Mouse (Mus musculus): ENCODE results near the gene Wnt8b. TPM values are rescaled to one million over a fixed set of nuclear protein-coding genes. Genes with fewer than 3 reads are reported as not detected.
"Not testable (repeated sequence)": the region's sequence is repeated elsewhere in the genome, so short reads cannot be mapped to it uniquely, and the experiment has no call there.

Gene Wnt8b
- 0.36 and 0.45 TPM in 2 replicates for polyA plus RNA-seq (2016; fragmentation: Nextera tagmentation; extraction: Ambion mirVana)

DNA sequence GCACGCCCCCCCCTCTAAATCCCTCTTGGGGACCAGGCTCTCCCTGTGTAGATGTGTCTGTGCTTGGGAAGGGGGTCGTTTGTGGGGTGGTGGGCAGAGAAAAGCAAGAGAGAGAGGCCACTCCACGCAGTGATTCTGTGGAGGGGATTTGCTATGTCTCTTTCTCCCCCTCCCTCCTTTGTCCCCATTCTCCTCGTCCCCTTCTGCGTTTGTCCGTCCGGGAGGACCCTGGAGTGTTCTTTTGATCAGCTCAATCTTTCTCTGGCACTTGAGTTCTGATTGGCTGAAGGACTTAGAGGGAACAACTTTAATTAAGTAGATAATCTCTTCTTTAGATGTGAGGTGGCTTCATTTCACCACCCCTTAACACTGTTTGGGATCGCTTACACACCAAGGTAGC, at the start of gene Wnt8b:
Gene Wnt8b, plus strand, starts transcription at position 345 of the 400 bp plus-strand sequence.
- WGBS, result 34% methylated on average over 8 of the region's 8 CpGs
- Histone ChIP-seq H3K27ac (no peak within 1 kb of the TSS), H3K36me3 (no peaks in the 10 kb centered on the region), H3K27me3 (peaks cover 22% of the 10 kb centered on the region), H3K4me3 (no peak within 1 kb of the TSS), H3K4me2 (replicated peaks) (no peak within 1 kb of the TSS), H3K4me1 (no peaks in the 10 kb centered on the region), H3K9me3 (no peaks in the 10 kb centered on the region), H3K9ac (no peak within 1 kb of the TSS)
- ATAC-seq (ENCODE audit: insufficient number of reproducible peaks, insufficient read depth, low FRiP score, low TSS enrichment), result no peak

DNA sequence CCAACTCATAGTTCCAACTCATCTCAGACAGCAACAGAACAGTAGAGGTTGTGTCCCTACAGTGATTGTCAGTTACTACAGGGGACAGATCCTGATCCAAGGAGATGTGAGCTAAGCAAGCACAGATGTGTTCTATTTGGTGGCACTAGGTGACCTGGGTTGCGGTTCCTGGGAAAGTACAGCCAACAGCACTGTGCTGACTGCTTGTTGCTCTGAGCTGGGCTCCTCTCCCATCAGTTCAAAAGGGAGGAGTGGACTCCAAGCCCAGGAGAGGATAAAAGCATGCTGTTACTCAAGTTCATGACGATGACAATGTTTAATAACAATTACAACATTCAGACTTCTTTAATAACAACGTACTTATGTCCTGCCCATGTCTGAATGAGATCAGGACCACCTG, 47.5 kb upstream of the Wnt8b start:
- Histone ChIP-seq H3K36me3 (no peaks in the 10 kb centered on the region), H3K27ac (no peak overlapping the region), H3K4me1 (no peaks in the 10 kb centered on the region), H3K4me2 (replicated peaks) (no peak overlapping the region), H3K9me3 (no peaks in the 10 kb centered on the region), H3K27me3 (no peaks in the 10 kb centered on the region), H3K4me3 (no peak overlapping the region), H3K9ac (no peak overlapping the region)
- WGBS, result 85% methylated on average over 3 of the region's 3 CpGs
- no peak for ATAC-seq (ENCODE audit: insufficient number of reproducible peaks, insufficient read depth, low FRiP score, low TSS enrichment)

- no peak overlapping the region for H3K4me3 ChIP-seq
- no peaks in the 10 kb centered on the region for H3K36me3 ChIP-seq
- H3K27me3 ChIP-seq, result no peaks in the 10 kb centered on the region
- no peaks in the 10 kb centered on the region for H3K4me1 ChIP-seq
- 84% methylated on average over 4 of the region's 4 CpGs for WGBS
- no peaks in the 10 kb centered on the region for H3K9me3 ChIP-seq
- H3K9ac ChIP-seq, result no peak overlapping the region
- no peak overlapping the region for H3K27ac ChIP-seq
- H3K4me2 ChIP-seq (replicated peaks), result no peak overlapping the region
- no peak for ATAC-seq (ENCODE audit: insufficient number of reproducible peaks, insufficient read depth, low FRiP score, low TSS enrichment)
Measured at GRCm38 (mm10) chr19:44447927-44448326, 45.3 kb upstream of the Wnt8b start.

- Histone ChIP-seq H3K9me3 (no peaks in the 10 kb centered on the region), H3K9ac (no peak overlapping the region), H3K27me3 (no peaks in the 10 kb centered on the region), H3K36me3 (no peaks in the 10 kb centered on the region), H3K27ac (no peak overlapping the region), H3K4me1 (no peaks in the 10 kb centered on the region), H3K4me3 (no peak overlapping the region), H3K4me2 (replicated peaks) (no peak overlapping the region)
- 86% methylated on average over 6 of the region's 6 CpGs for WGBS
- ATAC-seq (ENCODE audit: insufficient number of reproducible peaks, insufficient read depth, low FRiP score, low TSS enrichment), result no peak
Measured at GRCm38 (mm10) chr19:44454862-44455261, 38.4 kb upstream of the Wnt8b start.

GRCm38 (mm10) chr19:44455356-44455755, 37.9 kb upstream of the Wnt8b start:
- Histone ChIP-seq H3K4me2 (replicated peaks) (no peak overlapping the region), H3K27ac (no peak overlapping the region), H3K36me3 (no peaks in the 10 kb centered on the region), H3K4me1 (no peaks in the 10 kb centered on the region), H3K27me3 (no peaks in the 10 kb centered on the region), H3K9me3 (no peaks in the 10 kb centered on the region), H3K9ac (no peak overlapping the region), H3K4me3 (no peak overlapping the region)
- no peak for ATAC-seq (ENCODE audit: insufficient number of reproducible peaks, insufficient read depth, low FRiP score, low TSS enrichment)
- 85% methylated on average over 8 of the region's 8 CpGs for WGBS

DNA sequence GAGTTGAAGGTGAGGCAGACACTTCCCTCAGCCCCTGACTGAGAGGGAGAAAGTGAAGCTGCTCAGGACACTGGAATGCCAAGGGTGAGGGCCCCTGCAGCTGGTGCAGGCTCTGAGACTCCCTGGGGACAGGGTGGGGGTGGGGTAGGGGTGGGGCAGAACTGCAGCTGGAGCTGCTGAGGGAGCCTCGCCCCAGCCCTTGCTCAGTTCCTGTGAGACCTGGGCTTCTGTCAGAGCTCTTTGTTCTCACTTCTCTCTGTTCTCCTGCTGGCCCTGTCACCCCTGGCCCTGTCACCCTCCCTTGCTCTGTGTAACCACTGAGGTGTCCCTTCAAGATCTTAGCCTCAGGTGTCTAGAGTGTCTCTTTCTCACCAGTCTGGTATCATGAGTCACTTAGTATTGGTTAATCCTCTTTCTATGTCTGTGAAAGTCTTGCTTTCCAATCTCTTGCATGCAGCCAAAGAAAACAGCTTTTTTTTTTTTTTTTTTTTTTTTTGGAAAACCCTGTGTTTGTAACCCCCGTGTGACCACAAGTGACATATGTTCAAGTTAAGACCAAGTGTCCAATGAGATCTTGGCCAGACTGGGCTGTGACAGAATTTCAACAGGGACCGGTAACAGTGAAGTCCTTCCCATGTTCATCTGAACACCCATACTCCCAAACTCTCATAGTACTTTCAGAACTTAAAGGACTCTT, 35.8 kb upstream of the Wnt8b start:
- Histone ChIP-seq H3K4me3 (no peak overlapping the region), H3K36me3 (no peaks in the 10 kb centered on the region), H3K27me3 (no peaks in the 10 kb centered on the region), H3K4me2 (replicated peaks) (no peak overlapping the region), H3K4me1 (no peaks in the 10 kb centered on the region), H3K27ac (no peak overlapping the region), H3K9ac (no peak overlapping the region), H3K9me3 (no peaks in the 10 kb centered on the region)
- no peak for ATAC-seq (ENCODE audit: insufficient number of reproducible peaks, insufficient read depth, low FRiP score, low TSS enrichment)
- WGBS, result 62% methylated on average over 3 of the region's 3 CpGs

DNA sequence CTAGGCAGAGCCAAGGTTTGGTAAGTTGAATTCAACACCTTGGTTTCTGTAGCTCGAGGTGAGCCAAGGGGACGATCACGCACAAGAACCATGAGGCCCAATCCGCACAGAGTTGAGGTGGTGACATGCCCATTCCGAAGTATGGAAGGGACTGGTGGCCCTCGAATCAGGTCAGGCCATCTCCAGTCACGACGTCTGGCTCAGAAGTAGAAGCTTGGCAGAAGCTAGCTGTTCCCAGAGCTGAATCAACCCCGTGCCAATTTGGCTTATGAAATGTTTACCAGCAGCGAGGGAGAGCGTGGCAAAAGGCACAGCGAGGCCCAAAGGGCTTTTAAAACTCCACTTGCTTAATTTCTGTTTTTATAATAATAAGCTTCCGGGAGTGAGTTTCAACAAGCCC, 34.6 kb upstream of the Wnt8b start:
- 88% methylated on average over 13 of the region's 13 CpGs for WGBS
- Histone ChIP-seq H3K4me3 (no peak overlapping the region), H3K9ac (no peak overlapping the region), H3K27me3 (no peaks in the 10 kb centered on the region), H3K9me3 (no peaks in the 10 kb centered on the region), H3K4me1 (no peaks in the 10 kb centered on the region), H3K36me3 (no peaks in the 10 kb centered on the region), H3K27ac (no peak overlapping the region), H3K4me2 (replicated peaks) (no peak overlapping the region)
- no peak for ATAC-seq (ENCODE audit: insufficient number of reproducible peaks, insufficient read depth, low FRiP score, low TSS enrichment)

- 77% methylated on average over 5 of the region's 5 CpGs for WGBS
Measured at GRCm38 (mm10) chr19:44460441-44460840, 32.8 kb upstream of the Wnt8b start.

DNA sequence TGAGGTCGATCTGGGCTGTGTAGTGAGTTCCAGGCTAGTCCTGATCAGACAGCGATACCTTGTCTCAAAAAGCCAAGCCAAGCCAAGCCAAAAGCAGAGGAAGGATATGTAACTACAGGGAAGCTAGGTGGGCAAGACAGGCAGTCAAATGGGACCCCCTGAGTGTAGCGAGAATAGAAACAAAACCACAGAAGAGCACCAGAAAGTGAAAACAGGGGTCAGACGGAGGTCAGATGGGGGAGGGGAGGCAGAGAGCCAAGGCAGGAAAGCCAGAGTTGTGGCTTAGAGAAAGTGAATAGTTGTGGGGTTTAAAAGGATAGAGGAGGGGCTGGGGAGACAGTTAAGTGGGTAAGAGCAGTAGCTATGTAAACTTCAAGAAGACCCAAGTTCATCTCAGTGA, 31.8 kb upstream of the Wnt8b start:
- H3K36me3 ChIP-seq, result no peaks in the 10 kb centered on the region
- H3K27ac ChIP-seq, result no peak overlapping the region
- no peaks in the 10 kb centered on the region for H3K9me3 ChIP-seq
- no peak overlapping the region for H3K4me2 ChIP-seq (replicated peaks)
- no peaks in the 10 kb centered on the region for H3K4me1 ChIP-seq
- ATAC-seq (ENCODE audit: insufficient number of reproducible peaks, insufficient read depth, low FRiP score, low TSS enrichment), result no peak
- H3K9ac ChIP-seq, result no peak overlapping the region
- H3K27me3 ChIP-seq, result no peaks in the 10 kb centered on the region
- WGBS, result 55% methylated on average over 4 of the region's 4 CpGs
- H3K4me3 ChIP-seq, result no peak overlapping the region

More at GRCm38 (mm10) chr19:44460441-44460840, 32.8 kb upstream of the Wnt8b start:
- Histone ChIP-seq H3K9ac (no peak overlapping the region), H3K4me3 (no peak overlapping the region), H3K27ac (no peak overlapping the region), H3K27me3 (no peaks in the 10 kb centered on the region), H3K9me3 (no peaks in the 10 kb centered on the region), H3K4me1 (no peaks in the 10 kb centered on the region), H3K4me2 (replicated peaks) (no peak overlapping the region), H3K36me3 (no peaks in the 10 kb centered on the region)
- ATAC-seq (ENCODE audit: insufficient number of reproducible peaks, insufficient read depth, low FRiP score, low TSS enrichment), result no peak

DNA sequence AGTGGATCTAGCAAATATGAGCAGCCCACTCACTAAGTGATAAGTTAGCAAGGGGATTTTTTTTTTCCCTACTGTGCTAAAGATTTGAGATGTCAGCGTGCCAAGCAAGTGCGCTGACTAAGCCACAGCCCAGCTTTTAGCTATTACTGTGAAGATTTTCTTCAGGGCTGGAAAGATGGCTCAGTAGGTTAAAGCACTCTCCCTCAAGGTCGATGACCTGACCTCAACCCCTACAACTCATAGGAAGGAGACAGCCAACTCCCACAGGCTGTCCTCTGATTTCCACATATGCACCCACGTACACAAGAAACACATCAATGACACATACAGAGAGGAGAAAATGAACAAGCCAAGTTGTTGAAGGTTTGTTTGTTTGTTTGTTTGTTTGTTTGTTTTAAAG, 31.1 kb upstream of the Wnt8b start:
- H3K4me3 ChIP-seq, result no peak overlapping the region
- 86% methylated on average over 4 of the region's 4 CpGs for WGBS
- H3K4me2 ChIP-seq (replicated peaks), result no peak overlapping the region
- H3K9ac ChIP-seq, result no peak overlapping the region
- H3K36me3 ChIP-seq, result no peaks in the 10 kb centered on the region
- no peaks in the 10 kb centered on the region for H3K9me3 ChIP-seq
- ATAC-seq (ENCODE audit: insufficient number of reproducible peaks, insufficient read depth, low FRiP score, low TSS enrichment), result no peak
- H3K27me3 ChIP-seq, result no peaks in the 10 kb centered on the region
- no peak overlapping the region for H3K27ac ChIP-seq
- H3K4me1 ChIP-seq, result no peaks in the 10 kb centered on the region

DNA sequence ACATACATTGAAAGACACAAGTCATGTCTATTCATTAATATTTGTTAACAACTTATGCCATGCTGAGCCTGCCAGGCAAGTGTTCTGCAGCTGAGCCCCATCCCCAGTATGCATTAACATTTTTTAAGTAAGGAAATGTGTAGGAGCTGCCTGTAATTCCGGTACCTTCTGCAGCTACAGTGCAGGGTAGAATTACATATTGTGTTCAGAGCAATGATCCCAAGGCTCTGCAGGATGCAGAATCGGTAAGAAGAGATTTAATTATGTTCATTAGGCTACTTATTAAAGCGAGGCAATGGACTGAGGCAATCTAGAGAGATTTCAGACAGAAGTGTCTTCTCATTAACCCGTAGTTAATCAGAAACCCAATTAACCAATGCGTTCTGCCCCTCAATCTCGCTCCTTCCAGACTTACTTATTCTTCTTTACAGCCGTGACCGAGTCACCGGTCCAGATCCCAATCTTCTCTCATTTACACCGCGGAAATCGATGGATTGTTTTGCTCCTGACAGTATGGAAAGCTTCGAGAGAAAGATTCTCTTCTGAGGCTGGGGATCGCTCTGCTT, 27.2 kb upstream of the Wnt8b start:
- not testable (repeated sequence) for H3K27me3 ChIP-seq; H3K9me3 ChIP-seq; H3K4me1 ChIP-seq; H3K27ac ChIP-seq; H3K36me3 ChIP-seq; H3K9ac ChIP-seq; H3K4me2 ChIP-seq (replicated peaks); H3K4me3 ChIP-seq; ATAC-seq (ENCODE audit: insufficient number of reproducible peaks, insufficient read depth, low FRiP score, low TSS enrichment)
- 71% methylated on average over 14 of the region's 14 CpGs for WGBS

GRCm38 (mm10) chr19:44474158-44474557, 19.1 kb upstream of the Wnt8b start:
- H3K27me3 ChIP-seq, result 0 out of 2 replicates have a peak, but pooled peaks cover 6% of the 10 kb centered on the region
- no peaks in the 10 kb centered on the region for H3K9me3 ChIP-seq
- H3K4me2 ChIP-seq (replicated peaks), result no peak overlapping the region
- H3K36me3 ChIP-seq, result no peaks in the 10 kb centered on the region
- 2% methylated on average over 10 of the region's 10 CpGs for WGBS
- ATAC-seq (ENCODE audit: insufficient number of reproducible peaks, insufficient read depth, low FRiP score, low TSS enrichment), result no peak
- no peak overlapping the region for H3K4me3 ChIP-seq
- H3K9ac ChIP-seq, result no peak overlapping the region
- H3K4me1 ChIP-seq, result no peaks in the 10 kb centered on the region
- H3K27ac ChIP-seq, result no peak overlapping the region
